Mouse (Mus musculus) kidney, postnatal 14 days (tissue): ENCODE data around the gene Slco1a5.
"Not testable (repeated sequence)": the region's sequence is repeated elsewhere in the genome, so short reads cannot be mapped to it uniquely, and the experiment has no call there.

Experiments
- DNase-seq: peaks from one replicate; pipeline ENCODE4 v3.0.0; 2022; ENCODE audit warnings: mixed read lengths

Slco1a5 gene

DNA sequence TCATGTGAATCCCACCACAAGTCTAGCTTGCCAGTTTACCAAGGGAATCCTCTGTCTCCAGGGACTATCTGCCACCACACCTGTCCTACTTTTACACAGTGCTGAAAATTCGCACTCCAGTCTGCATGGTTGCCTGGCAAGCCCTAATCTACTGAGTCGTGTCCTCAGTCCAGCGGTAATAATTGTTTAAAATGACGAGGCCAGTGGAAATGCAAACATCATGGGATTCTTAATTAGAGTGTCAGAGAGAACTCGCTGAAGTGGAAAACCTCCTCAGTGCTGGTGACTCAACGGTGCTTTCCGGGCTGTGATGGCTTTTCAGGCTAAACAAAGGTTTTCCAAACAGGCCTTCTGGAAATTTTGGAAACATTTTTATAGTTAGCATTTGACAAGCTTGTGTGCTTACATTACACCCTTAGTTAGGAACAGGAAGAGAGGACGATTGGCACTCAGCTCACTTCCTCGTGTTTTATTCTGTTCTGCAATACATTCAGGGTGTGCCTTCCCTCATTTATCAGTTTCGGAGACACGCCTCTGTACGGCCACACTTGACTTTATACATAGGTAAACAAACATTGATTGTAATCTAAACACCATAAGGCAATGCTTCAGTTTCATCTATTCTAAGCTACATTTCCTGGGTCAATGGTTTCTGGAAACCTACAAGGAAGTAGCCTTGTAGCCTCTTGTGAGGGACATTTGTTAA, 33.2 kb downstream of the Slco1a5 start:
- DNase-seq, result no peak

DNA sequence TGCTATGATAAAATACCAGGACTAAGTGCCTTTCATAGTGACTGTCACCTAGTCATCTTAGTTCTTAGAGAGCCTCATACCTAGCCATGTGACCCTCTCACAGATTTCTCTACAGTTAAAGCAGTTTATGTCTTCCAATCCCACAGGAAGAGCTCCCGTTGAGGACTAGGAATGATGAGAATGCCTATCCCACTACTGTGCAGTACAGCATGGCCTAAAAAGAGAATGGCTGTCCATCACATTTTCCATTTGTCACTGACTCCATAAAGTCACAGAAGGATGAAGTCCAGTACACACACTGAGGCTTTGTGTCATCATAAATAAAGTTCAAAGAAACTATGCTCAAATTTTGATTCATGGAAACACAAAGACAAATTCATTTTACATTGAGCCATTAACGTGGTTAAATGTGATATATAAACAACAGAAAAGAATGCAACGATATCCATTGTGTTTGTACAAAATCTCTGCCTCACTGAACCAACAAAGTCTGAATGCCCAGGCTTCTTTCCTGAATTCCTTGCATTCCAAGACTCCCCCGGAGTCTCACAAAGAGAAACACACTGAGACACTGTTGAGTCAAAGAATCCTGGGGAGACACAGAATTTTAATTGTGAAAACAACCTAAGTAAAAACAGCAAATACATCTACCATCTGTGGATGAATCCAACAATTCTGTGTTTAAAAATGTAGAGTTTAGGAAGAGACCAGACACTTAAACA, 46.9 kb downstream of the Slco1a5 start:
- no peak for DNase-seq

DNA sequence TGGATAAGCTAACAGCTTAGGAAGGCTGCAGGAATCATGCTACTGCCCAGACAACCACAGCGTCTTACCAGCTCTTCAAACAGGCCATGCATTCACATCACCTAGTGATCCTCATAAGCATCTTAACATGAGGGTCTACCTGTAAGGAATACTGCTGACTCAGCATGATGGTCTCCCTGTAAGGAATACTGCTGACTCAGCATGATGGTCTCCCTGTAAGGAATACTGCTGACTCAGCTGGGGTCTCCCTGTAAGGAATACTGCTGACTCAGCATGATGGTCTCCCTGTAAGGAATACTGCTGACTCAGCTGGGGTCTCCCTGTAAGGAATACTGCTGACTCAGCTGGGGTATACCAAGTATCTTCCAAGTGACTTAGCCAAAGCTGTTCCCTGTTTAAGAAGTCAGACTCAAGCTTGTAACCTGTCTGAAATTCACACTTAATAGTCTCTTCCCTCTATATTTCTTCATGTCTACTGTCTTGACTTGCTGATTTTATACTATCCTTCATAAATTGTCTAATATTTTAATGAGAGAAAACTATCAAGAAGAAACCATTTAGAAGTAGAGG, 72.0 kb downstream of the Slco1a5 start:
- DNase-seq, result not testable (repeated sequence)

DNA sequence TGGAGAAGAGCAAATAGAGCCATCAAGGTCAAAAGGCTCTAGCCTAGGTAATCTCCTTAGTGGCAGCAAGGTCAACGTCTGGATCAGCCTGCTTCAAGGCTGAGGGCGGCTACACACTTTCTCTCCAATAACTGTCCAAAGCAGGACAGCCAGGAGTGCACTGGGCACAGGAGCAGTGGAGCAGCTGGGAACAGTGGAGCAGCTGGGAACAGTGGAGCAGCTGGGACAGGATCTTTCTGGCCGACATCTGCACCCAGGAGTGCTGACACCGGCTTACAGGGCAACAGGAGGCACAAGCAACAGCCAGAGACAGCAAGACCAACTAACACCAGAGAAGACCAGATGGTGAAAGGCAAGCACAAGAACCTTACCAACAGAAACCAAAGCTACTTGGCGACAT, 77.7 kb downstream of the Slco1a5 start:
- no peak for DNase-seq

DNA sequence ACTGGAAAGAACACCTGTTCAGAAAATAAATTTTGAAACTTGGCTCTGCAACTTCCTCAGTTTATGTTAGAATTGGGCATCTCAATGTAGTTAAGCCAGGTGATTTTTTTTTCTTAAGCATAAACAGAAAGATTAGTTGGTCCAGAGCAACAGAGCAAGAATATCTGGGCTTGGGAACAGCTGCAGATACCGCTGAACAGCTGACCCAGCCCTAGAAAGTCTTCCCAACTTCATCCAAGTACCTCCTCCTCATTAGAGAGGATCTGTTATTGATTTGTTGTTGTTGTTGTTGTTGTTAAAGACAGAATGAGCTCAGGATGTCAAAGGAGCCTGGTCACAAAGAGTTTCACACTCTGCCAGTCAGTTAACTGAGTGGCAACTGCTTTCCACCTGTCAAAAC, 83.3 kb downstream of the Slco1a5 start:
- no peak for DNase-seq

DNA sequence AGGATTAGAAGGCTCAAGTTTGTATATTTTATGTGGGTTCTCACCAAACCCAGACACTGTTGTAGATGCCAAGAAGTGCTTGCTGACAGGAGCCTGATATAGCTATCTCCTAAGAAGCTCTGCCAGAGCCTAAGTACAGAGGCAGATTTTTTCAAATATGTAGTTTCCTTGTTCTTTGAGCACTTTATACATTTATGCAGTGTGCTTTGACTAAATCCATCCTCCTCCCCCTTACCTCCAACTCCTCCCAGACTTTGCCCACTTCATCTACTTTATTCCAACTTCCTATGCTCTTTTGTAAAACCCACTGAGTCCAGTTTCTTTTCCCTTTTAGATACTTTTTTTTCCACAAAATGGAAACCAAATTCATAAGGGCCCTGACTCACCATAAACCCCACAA, 102.6 kb downstream of the Slco1a5 start:
- DNase-seq, result no peak

DNA sequence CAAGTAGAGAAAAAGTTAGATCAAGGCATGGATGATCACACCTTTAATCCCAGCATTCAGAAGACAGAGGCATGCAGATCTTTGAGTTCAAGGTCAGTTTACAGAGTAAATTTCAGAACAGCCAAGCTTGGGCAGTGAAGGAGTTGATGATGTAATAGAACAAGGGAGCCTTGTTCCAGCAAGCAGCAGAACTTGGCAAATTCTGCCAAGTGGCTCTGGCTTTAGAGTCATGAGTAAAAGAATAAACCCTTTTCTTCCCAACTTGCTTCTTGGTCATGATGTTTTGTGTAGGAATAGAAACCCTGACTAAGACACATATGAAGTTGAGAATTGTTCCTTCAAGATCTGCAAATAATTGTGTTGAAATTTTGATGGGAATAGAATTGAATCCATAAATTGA, 111.0 kb downstream of the Slco1a5 start:
- no peak for DNase-seq

DNA sequence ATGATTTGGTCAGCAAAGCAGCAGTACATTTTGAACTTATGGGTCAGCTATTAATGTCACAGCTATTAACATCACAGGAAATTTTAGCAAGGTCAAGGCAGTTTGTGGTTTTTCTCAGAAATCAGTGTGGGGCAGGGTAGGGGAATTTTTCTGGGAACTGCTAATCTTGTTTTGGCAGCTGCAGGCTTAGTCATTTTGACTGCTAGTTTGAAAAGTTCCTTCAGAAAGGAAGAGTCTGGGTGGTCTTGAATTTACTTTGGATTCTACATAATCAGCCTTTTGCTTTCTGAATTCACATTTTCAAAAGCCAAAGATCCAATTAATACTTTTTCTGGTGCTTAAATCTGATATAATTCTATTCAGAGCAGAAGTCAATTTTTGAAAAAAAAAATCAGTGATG, 113.0 kb downstream of the Slco1a5 start:
- DNase-seq, result no peak

DNA sequence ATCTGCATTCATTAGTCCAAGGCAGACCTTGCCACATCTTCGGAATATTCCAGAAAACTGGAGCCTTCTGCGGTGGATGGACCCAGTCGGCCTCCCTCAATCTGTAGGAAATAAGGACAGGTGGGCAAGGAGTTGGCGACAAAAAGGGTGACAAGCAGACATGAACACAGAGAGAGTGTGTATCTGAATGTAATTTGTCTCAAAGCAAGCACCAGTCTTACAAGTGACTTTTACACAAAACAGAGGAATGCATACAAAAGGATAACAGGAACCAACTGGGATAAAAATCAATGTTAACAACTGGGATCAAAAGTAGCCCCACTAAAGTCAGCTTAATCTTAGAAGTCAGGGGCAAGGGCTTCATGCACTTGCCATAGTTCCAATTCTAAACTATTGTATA, 114.4 kb downstream of the Slco1a5 start, which contains the start of gene Slco1a6:
Gene Slco1a6 (minus strand): TSS at position 101 of the 400 bp plus-strand sequence.
- no peak for DNase-seq

DNA sequence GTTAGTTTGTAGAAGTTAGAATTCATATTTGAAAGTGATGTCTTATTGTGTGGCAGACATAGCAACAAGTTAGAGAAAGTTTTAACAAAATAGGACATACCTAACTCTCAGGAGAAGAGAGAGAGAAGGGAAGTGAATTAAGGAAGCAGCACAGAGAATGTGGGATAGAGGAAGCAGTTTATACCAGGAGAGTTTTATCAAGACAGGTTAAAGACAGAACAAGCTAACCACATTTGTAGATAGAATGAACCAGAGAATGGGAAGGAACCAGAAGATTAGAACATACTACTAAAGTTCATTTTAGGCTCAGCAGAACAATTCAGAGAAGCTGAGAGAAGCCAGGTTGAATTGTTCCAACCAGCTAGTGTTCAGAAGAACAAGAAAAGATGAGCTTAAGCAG, 122.3 kb downstream of the Slco1a5 start:
- DNase-seq, result no peak

DNA sequence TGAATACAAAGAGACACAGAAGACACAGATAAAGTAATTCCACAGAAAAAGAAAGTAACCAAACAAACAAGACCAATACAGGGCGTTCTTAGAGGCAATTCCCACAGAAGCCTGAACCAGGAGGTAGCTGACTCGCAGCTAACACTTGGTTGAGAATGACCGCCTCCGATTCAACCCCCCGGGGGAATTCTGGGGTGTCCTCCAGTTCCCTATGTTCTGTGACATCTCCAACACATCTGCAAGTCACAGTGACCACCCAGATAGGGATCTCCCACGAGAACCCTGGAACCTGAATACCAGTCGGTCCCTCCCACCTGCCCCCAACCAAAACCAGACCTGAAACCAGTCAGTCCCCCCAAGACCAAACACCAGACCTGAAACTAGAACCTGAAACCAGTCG, 128.5 kb downstream of the Slco1a5 start:
- no peak for DNase-seq

DNA sequence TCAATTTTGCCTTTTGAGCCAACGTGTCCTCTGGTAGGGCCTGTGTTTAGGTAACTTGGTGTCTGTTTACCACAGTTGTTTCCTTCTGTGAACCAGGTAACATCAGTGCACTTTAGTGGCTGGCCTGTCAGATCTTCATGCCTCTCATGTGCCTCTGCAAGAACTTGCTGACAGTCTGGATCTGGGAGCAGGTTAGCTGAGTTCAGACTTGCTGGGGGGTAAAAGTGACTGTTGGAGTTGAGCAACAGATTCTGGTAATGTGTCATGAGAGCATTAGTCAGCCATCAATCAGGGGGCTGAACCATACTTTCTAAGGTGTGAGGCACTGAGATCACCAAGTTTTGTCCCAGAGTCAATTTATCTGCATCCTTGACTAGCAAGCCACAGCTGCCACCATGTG, 130.8 kb downstream of the Slco1a5 start:
- no peak for DNase-seq

DNA sequence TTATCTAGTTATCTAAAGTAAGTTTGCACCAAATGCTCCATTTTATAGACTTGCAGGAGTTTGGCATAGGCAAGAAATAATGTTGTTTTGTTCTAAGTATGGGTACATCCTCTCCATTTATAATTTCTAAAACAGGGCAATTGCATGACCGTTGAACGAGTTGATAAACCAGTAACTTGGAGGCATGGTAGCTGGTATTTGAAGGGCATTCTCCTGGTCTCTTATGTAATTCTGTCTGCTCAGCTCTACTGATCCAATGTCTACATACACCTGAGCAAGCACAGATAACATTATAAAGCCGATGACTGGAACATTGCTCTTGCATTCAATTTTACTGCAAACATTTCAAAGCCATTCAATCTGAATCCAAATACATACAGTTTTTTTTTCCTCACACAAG, 135.4 kb downstream of the Slco1a5 start:
- no peak for DNase-seq

DNA sequence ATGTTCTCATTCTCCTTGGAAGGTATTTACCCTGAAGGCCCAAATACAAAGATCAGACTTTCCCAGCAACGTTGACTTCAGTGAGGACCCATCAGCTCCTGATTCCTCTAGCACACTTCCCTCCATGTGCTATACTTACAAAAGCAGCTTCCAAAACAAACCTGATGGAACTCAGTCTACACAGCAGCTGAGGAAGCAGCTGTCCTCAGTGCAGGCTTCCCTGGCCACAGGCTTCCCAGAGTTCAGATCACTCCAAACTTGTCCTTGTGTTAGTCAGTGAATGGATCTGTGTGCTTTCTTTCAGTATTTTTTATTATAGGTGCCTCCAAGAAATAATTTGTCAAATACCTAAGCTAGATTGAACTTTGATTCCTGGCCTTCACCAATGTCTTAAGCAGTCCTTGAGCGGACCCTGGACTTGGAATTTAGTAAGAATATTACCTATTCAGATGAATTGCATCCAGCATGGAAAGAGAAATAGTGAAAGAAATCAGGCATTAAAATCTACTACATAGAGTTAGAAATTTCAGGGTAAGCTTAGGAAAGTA, 136.8 kb downstream of the Slco1a5 start:
- DNase-seq, result no peak
